Mouse (Mus musculus): ENCODE measurements at regions not wholly inside any gene's neighbourhood (a gene's known extent, or its start where the extent isn't known, plus 50 kb on each side); places are given as distances from the start of the nearest gene placed in this dataset.
"Not testable (repeated sequence)": the region's sequence is repeated elsewhere in the genome, so short reads cannot be mapped to it uniquely, and the experiment has no call there.

GRCm38 (mm10) chr10:99358256-99358655 is 95.2 kb downstream of the Dusp6 start:
- Histone ChIP-seq H3K4me2 (replicated peaks) (no peak overlapping the region), H3K9ac (no peak overlapping the region), H3K27me3 (ENCODE audit: control insufficient read depth, insufficient read depth, low read length) (no peaks in the 10 kb centered on the region), H3K36me3 (replicated peaks; ENCODE audit: control insufficient read depth, insufficient read depth) (no peaks in the 10 kb centered on the region), H3K4me1 (replicated peaks; ENCODE audit: control insufficient read depth, insufficient read depth, low read length) (no peaks in the 10 kb centered on the region), H3K4me3 (replicated peaks; ENCODE audit: low read length) (no peak overlapping the region), H3K27ac (no peak overlapping the region), H3K9me3 (ENCODE audit: control insufficient read depth, low read length) (no peaks in the 10 kb centered on the region)
- DNase-seq (ENCODE audit: low spot score) (no peak), ATAC-seq (ENCODE audit: low FRiP score) (no peak)
- 68% methylated on average over 1 of the region's 1 CpGs for WGBS

DNA sequence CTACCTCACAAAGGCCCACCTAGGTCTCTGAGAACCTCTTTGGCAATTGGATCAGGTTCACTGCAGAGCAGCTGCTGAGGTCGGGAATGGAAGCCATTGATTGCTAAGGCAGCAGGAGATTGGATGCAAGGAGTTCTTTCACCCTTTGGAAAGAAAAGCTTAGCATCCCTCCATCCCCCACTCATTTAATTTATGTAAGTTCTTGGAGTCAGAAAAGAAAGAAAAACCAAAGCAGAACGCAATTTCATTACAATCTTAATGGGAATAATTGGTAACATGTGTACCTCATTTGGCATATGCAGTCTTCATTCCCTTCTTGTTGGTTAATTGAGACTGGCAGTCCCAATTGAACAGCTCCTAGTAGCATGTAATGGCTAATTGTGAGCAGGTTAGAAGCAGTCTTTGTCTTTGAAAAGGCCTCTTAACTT is 96.4 kb downstream of the Dusp6 start:
- Histone ChIP-seq H3K27ac (no peak overlapping the region), H3K4me1 (replicated peaks; ENCODE audit: control insufficient read depth, insufficient read depth, low read length) (no peaks in the 10 kb centered on the region), H3K27me3 (ENCODE audit: control insufficient read depth, insufficient read depth, low read length) (no peaks in the 10 kb centered on the region), H3K9me3 (ENCODE audit: control insufficient read depth, low read length) (no peaks in the 10 kb centered on the region), H3K9ac (no peak overlapping the region), H3K36me3 (replicated peaks; ENCODE audit: control insufficient read depth, insufficient read depth) (no peaks in the 10 kb centered on the region), H3K4me3 (replicated peaks; ENCODE audit: low read length) (no peak overlapping the region), H3K4me2 (replicated peaks) (no peak overlapping the region)
- ATAC-seq (ENCODE audit: low FRiP score) (no peak), DNase-seq (ENCODE audit: low spot score) (no peak)
- 38% methylated on average over 2 of the region's 2 CpGs for WGBS

- H3K4me1 ChIP-seq (replicated peaks; ENCODE audit: control insufficient read depth, insufficient read depth, low read length); DNase-seq (ENCODE audit: low spot score); H3K9ac ChIP-seq; H3K4me2 ChIP-seq (replicated peaks); H3K9me3 ChIP-seq (ENCODE audit: control insufficient read depth, low read length); H3K27me3 ChIP-seq (ENCODE audit: control insufficient read depth, insufficient read depth, low read length); ATAC-seq (ENCODE audit: low FRiP score); H3K4me3 ChIP-seq (replicated peaks; ENCODE audit: low read length); H3K27ac ChIP-seq; H3K36me3 ChIP-seq (replicated peaks; ENCODE audit: control insufficient read depth, insufficient read depth): not testable (repeated sequence)
- 60% methylated on average over 10 of the region's 10 CpGs for WGBS
These were observed 97.6 kb downstream of the Dusp6 start for GRCm38 (mm10) chr10:99360601-99361000.

- H3K4me1 ChIP-seq (replicated peaks; ENCODE audit: control insufficient read depth, insufficient read depth, low read length): no peaks in the 10 kb centered on the region
- DNase-seq (ENCODE audit: low spot score) (no peak), ATAC-seq (ENCODE audit: low FRiP score) (no peak)
- no peak overlapping the region for H3K4me3 ChIP-seq (replicated peaks; ENCODE audit: low read length)
- H3K36me3 ChIP-seq (replicated peaks; ENCODE audit: control insufficient read depth, insufficient read depth): no peaks in the 10 kb centered on the region
- no peak overlapping the region for H3K27ac ChIP-seq
- H3K27me3 ChIP-seq (ENCODE audit: control insufficient read depth, insufficient read depth, low read length): no peaks in the 10 kb centered on the region
- WGBS: 86% methylated on average over 7 of the region's 7 CpGs
- H3K9ac ChIP-seq: no peak overlapping the region
- no peak overlapping the region for H3K4me2 ChIP-seq (replicated peaks)
- no peaks in the 10 kb centered on the region for H3K9me3 ChIP-seq (ENCODE audit: control insufficient read depth, low read length)
These were observed 103.1 kb downstream of the Dusp6 start for GRCm38 (mm10) chr10:99366162-99366561.

- H3K27me3 ChIP-seq (ENCODE audit: control insufficient read depth, insufficient read depth, low read length): no peaks in the 10 kb centered on the region
- DNase-seq (ENCODE audit: low spot score): no peak
- no peak overlapping the region; the same call in 1 of the 2 replicates for H3K4me2 ChIP-seq (replicated peaks)
- no peak overlapping the region for H3K27ac ChIP-seq
- no peaks in the 10 kb centered on the region for H3K36me3 ChIP-seq (replicated peaks; ENCODE audit: control insufficient read depth, insufficient read depth)
- no peak overlapping the region for H3K9ac ChIP-seq
- H3K4me1 ChIP-seq (replicated peaks; ENCODE audit: control insufficient read depth, insufficient read depth, low read length): no peaks in the 10 kb centered on the region
- H3K4me3 ChIP-seq (replicated peaks; ENCODE audit: low read length): no peak overlapping the region
- no peaks in the 10 kb centered on the region for H3K9me3 ChIP-seq (ENCODE audit: control insufficient read depth, low read length)
- 44% methylated on average over 6 of the region's 6 CpGs for WGBS
- ATAC-seq (ENCODE audit: low FRiP score): no peak; the same call in 1 of the 2 replicates
These were observed 104.7 kb downstream of the Dusp6 start for GRCm38 (mm10) chr10:99367757-99368156.

- H3K4me1 ChIP-seq (replicated peaks; ENCODE audit: control insufficient read depth, insufficient read depth, low read length): no peaks in the 10 kb centered on the region
- DNase-seq (ENCODE audit: low spot score) (no peak), ATAC-seq (ENCODE audit: low FRiP score) (no peak)
- no peak overlapping the region for H3K9ac ChIP-seq
- no peaks in the 10 kb centered on the region for H3K27me3 ChIP-seq (ENCODE audit: control insufficient read depth, insufficient read depth, low read length)
- H3K9me3 ChIP-seq (ENCODE audit: control insufficient read depth, low read length): no peaks in the 10 kb centered on the region
- H3K4me2 ChIP-seq (replicated peaks): no peak overlapping the region
- H3K27ac ChIP-seq: no peak overlapping the region
- no peaks in the 10 kb centered on the region for H3K36me3 ChIP-seq (replicated peaks; ENCODE audit: control insufficient read depth, insufficient read depth)
- no peak overlapping the region for H3K4me3 ChIP-seq (replicated peaks; ENCODE audit: low read length)
- 61% methylated on average over 5 of the region's 5 CpGs for WGBS
These were observed 112.1 kb downstream of the Dusp6 start for GRCm38 (mm10) chr10:99375101-99375500.

- ATAC-seq (ENCODE audit: low FRiP score) (no peak), DNase-seq (ENCODE audit: low spot score) (no peak)
- Histone ChIP-seq H3K27me3 (ENCODE audit: control insufficient read depth, insufficient read depth, low read length) (no peaks in the 10 kb centered on the region), H3K9me3 (ENCODE audit: control insufficient read depth, low read length) (no peaks in the 10 kb centered on the region), H3K27ac (no peak overlapping the region), H3K4me1 (replicated peaks; ENCODE audit: control insufficient read depth, insufficient read depth, low read length) (no peaks in the 10 kb centered on the region), H3K4me3 (replicated peaks; ENCODE audit: low read length) (no peak overlapping the region), H3K4me2 (replicated peaks) (no peak overlapping the region), H3K9ac (no peak overlapping the region), H3K36me3 (replicated peaks; ENCODE audit: control insufficient read depth, insufficient read depth) (no peaks in the 10 kb centered on the region)
- WGBS: 70% methylated on average over 8 of the region's 8 CpGs
These were observed 113.4 kb downstream of the Dusp6 start for GRCm38 (mm10) chr10:99376430-99376829.

DNA sequence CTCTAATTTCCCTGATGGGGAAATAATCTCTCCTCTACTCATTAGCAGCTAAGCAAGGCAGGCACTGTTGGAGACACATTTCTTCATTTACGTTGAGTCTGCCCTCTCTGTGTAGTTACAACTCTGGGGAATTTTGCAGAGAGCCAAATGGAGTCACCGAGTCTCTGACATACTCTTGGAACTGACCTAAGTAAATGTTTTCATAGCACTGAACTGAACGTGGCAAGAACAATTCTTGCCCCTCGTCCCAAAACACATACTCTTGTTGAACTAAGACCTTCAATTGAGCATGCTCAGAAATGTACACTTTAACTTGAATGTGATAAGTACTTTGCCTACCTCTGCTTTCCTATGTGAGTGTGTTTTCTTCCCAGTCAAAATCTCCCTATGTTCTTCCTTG is 114.5 kb downstream of the Dusp6 start:
- H3K27ac ChIP-seq: no peak overlapping the region
- H3K27me3 ChIP-seq (ENCODE audit: control insufficient read depth, insufficient read depth, low read length): no peaks in the 10 kb centered on the region
- no peak overlapping the region for H3K4me2 ChIP-seq (replicated peaks)
- H3K4me3 ChIP-seq (replicated peaks; ENCODE audit: low read length): no peak overlapping the region
- WGBS: 90% methylated on average over 4 of the region's 4 CpGs
- ATAC-seq (ENCODE audit: low FRiP score) (no peak), DNase-seq (ENCODE audit: low spot score) (no peak)
- H3K9me3 ChIP-seq (ENCODE audit: control insufficient read depth, low read length): no peaks in the 10 kb centered on the region
- no peaks in the 10 kb centered on the region for H3K4me1 ChIP-seq (replicated peaks; ENCODE audit: control insufficient read depth, insufficient read depth, low read length)
- H3K9ac ChIP-seq: no peak overlapping the region
- H3K36me3 ChIP-seq (replicated peaks; ENCODE audit: control insufficient read depth, insufficient read depth): no peaks in the 10 kb centered on the region

- ATAC-seq (ENCODE audit: low FRiP score) (no peak), DNase-seq (ENCODE audit: low spot score) (no peak)
- Histone ChIP-seq H3K4me2 (replicated peaks) (no peak overlapping the region), H3K9me3 (ENCODE audit: control insufficient read depth, low read length) (no peaks in the 10 kb centered on the region), H3K27ac (no peak overlapping the region), H3K36me3 (replicated peaks; ENCODE audit: control insufficient read depth, insufficient read depth) (no peaks in the 10 kb centered on the region), H3K27me3 (ENCODE audit: control insufficient read depth, insufficient read depth, low read length) (no peaks in the 10 kb centered on the region), H3K9ac (no peak overlapping the region), H3K4me3 (replicated peaks; ENCODE audit: low read length) (no peak overlapping the region), H3K4me1 (replicated peaks; ENCODE audit: control insufficient read depth, insufficient read depth, low read length) (no peaks in the 10 kb centered on the region)
- 67% methylated on average over 1 of the region's 1 CpGs for WGBS
These were observed 116.1 kb downstream of the Dusp6 start for GRCm38 (mm10) chr10:99379156-99379555.

DNA sequence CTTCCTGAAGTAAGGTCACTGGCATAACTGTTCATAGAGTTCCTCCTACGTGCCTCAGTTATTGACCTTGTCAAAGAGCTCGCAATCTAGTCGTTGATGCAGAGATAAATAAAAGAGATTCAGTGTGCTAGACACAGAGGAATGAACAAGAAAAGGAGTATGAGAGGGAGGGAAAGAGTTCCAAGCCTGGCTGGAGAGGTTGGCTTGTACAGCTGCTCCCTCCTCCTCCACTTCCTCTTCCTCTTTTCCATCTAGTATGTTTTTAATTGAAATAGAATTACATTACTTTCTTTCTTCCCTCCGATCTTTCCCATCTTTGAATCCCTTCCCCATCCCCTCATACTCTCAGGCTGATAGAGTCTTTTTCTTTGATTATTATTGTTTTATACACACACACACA is 117.1 kb downstream of the Dusp6 start:
- 88% methylated on average over 4 of the region's 4 CpGs for WGBS
- no peaks in the 10 kb centered on the region for H3K4me1 ChIP-seq (replicated peaks; ENCODE audit: control insufficient read depth, insufficient read depth, low read length)
- H3K9ac ChIP-seq: no peak overlapping the region
- H3K4me2 ChIP-seq (replicated peaks): no peak overlapping the region
- no peak overlapping the region for H3K4me3 ChIP-seq (replicated peaks; ENCODE audit: low read length)
- ATAC-seq (ENCODE audit: low FRiP score) (no peak), DNase-seq (ENCODE audit: low spot score) (no peak)
- H3K27me3 ChIP-seq (ENCODE audit: control insufficient read depth, insufficient read depth, low read length): no peaks in the 10 kb centered on the region
- no peaks in the 10 kb centered on the region for H3K36me3 ChIP-seq (replicated peaks; ENCODE audit: control insufficient read depth, insufficient read depth)
- H3K27ac ChIP-seq: no peak overlapping the region
- H3K9me3 ChIP-seq (ENCODE audit: control insufficient read depth, low read length): no peaks in the 10 kb centered on the region
